Mouse (Mus musculus): ENCODE data around the gene Tmem160.

Tmem160 gene

GRCm38 (mm10) chr7:16491759-16492158 is 39.2 kb downstream of the Tmem160 start:
- peak; percentile 81 for DNase-seq (ENCODE audit: low spot score)

GRCm38 (mm10) chr7:16492211-16492610 is 39.6 kb downstream of the Tmem160 start:
- no peak for DNase-seq (ENCODE audit: low spot score)

- DNase-seq (ENCODE audit: low spot score) = peak; percentile 63
These were observed 40.8 kb downstream of the Tmem160 start for GRCm38 (mm10) chr7:16493361-16493760.

- no peak for DNase-seq (ENCODE audit: low spot score)
These were observed 43.7 kb downstream of the Tmem160 start for GRCm38 (mm10) chr7:16496260-16496659.

GRCm38 (mm10) chr7:16499671-16500104 is 47.1 kb downstream of the Tmem160 start:
- DNase-seq (ENCODE audit: low spot score) = no peak

GRCm38 (mm10) chr7:16501571-16501970 is 49.0 kb downstream of the Tmem160 start:
- no peak for DNase-seq (ENCODE audit: low spot score)

- no peak for DNase-seq (ENCODE audit: low spot score)
These were observed 52.1 kb downstream of the Tmem160 start for GRCm38 (mm10) chr7:16504573-16505225.
